Mouse (Mus musculus): ENCODE data around the gene Olfr156.
A peak's percentile ranks its signal among the peaks of the same experiment; 100 is the strongest.
"Not testable (repeated sequence)": the region's sequence is repeated elsewhere in the genome, so short reads cannot be mapped to it uniquely, and the experiment has no call there.

The Olfr156 gene

GRCm38 (mm10) chr4:43823845-43824337, at the start of gene Olfr156:
Gene Olfr156, minus strand, starts transcription at chr4:43823895.
- peak; percentile 16 for DNase-seq (ENCODE audit: low spot score)

- peak; percentile 38 for DNase-seq (ENCODE audit: low spot score)
Observed at GRCm38 (mm10) chr4:43869821-43870220, 46.1 kb upstream of the Olfr156 start.

GRCm38 (mm10) chr4:43863298-43863697, 39.6 kb upstream of the Olfr156 start:
- DNase-seq (ENCODE audit: low spot score), result no peak

- peak; percentile 16 for DNase-seq (ENCODE audit: low spot score)
Observed at GRCm38 (mm10) chr4:43860744-43861519, 37.2 kb upstream of the Olfr156 start.

DNA sequence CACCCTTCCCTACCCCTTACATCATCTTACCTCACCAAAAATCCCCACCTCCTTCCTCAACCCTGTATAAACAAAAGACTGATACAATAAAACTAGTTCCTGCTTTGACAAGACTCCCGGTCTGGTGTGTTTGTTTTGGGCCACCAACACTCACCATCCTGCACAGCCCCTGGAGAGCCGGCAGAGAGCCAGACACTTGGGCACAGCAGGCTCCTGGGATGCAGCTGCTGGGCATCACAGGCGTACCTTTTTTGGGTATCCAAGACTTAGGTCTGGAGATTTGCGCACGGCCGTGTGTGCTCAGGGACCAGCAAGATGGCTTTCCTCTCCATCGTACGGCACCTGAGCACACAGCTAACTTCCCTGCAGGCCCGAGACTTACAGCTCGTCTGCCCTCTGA, 36.2 kb upstream of the Olfr156 start:
- no peak for DNase-seq (ENCODE audit: low spot score)

GRCm38 (mm10) chr4:43854101-43854500, 30.4 kb upstream of the Olfr156 start:
- no peak for DNase-seq (ENCODE audit: low spot score)

GRCm38 (mm10) chr4:43851265-43851664, 27.6 kb upstream of the Olfr156 start, which contains the start of gene Olfr155:
Gene Olfr155, plus strand, starts transcription at chr4:43851565.
- no peak for DNase-seq (ENCODE audit: low spot score)

- no peak for DNase-seq (ENCODE audit: low spot score)
Observed at GRCm38 (mm10) chr4:43840101-43840500, 16.4 kb upstream of the Olfr156 start, which contains the start of gene Olfr157. Gene Olfr157, minus strand, starts transcription at chr4:43840201.

GRCm38 (mm10) chr4:43838326-43838725, 14.6 kb upstream of the Olfr156 start:
- no peak for DNase-seq (ENCODE audit: low spot score)

GRCm38 (mm10) chr4:43834749-43835148, 11.1 kb upstream of the Olfr156 start:
- no peak for DNase-seq (ENCODE audit: low spot score)

DNA sequence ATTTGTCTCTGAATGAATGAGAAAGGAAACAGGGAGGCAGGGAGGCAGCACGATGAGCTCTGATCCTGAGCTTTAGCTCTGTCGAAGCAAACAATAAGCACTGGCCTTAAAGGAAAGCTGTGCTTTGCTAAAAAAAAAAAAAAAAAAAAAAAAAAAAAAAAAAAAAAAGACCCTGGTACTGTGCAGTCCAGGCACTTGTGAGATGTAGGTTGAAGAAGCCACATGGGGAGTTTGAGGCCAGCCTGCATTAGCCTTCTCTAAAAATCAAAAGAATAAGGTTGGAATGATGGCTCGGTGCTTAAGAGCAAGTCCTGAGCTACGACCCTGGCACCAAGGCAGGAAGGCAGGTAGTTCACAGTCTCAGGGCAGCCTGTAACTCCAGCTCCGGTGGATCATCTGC, 10.1 kb upstream of the Olfr156 start:
- DNase-seq (ENCODE audit: low spot score), result no peak

DNA sequence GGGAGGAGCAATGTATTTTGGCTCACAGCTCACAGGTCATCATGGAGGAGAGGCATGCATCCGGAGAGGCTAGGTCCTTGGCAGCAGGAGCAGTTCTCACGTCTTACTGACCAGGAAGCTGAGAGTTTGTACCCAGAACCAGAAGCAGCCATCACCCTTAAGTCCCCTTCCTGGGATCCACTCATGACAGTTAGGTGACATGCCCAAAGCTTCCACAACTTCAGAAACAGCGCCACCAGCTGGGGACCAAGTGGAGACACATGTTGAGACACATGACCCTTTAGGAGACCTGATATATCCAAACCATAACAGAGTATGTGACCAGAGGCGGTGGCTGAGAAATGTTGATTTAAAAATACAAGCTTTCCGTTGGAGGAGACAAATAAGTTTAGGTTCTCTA, 8.3 kb upstream of the Olfr156 start:
- DNase-seq (ENCODE audit: low spot score), result no peak

GRCm38 (mm10) chr4:43828806-43829205, 5.1 kb upstream of the Olfr156 start:
- no peak for DNase-seq (ENCODE audit: low spot score)

GRCm38 (mm10) chr4:43822896-43823550, 672 bp downstream of the Olfr156 start:
- no peak for DNase-seq (ENCODE audit: low spot score)

DNA sequence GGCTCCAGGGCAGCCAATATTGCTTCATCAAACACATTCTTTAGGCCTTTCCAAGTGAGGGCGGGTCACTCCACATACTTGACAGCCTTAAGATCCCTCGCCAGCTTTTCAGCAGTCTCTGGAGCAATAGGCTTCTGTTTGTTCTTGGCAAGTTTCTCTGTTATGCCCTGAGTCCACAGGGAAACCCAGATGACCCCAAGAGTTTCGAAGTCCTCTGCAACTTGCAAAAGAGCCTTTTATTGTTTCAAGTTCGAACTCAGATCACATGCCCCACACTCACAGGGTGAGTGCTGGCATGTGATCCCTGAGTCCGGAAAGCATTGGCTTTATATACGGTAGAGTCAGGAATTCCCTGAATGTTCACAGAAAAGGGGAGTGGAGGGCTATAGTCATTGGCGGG, 24.8 kb downstream of the Olfr156 start:
- no peak for DNase-seq (ENCODE audit: low spot score)

GRCm38 (mm10) chr4:43795844-43796243, 27.9 kb downstream of the Olfr156 start:
- not testable (repeated sequence) for DNase-seq (ENCODE audit: low spot score)

- no peak for DNase-seq (ENCODE audit: low spot score)
Observed at GRCm38 (mm10) chr4:43795296-43795695, 28.4 kb downstream of the Olfr156 start.

DNA sequence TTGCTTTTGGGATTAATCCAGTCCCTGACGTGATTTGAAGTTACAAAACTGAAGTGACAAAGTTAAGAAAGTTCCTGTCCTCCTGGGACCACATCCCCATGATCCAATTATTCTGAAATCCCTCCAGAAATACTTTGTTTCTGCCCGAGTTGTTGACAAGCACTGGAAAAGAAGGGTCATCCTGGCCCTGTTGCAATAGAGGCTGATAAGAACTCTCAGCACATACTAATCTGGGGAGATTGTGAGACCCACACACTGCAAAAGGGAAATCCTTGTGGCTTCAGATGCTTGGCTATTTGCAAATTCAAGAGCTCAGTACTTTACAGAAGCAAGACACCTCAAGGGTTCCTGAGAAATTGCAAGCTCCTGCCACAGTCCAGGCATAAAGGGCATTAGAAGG, 51.4 kb downstream of the Olfr156 start:
- no peak for DNase-seq (ENCODE audit: low spot score)

DNA sequence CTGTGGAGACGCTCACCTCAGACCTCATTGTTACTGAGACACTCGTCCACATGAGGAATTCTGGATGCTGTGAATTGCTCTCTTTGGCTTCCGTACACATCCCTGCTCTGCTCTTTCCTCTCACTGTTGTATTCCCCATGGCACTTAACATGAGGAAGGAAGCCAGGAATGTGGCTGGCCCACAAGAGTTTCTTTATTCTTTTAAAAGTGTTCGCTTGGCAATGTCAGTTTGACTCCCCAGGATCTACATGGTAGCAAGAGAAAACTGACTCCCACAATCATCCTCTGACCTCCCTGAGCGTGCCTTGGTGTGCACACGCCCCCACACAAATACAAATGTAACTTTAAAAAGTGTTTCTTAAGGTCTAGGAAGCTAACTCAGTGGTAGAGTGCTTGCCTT, 52.1 kb downstream of the Olfr156 start:
- DNase-seq (ENCODE audit: low spot score), result no peak

DNA sequence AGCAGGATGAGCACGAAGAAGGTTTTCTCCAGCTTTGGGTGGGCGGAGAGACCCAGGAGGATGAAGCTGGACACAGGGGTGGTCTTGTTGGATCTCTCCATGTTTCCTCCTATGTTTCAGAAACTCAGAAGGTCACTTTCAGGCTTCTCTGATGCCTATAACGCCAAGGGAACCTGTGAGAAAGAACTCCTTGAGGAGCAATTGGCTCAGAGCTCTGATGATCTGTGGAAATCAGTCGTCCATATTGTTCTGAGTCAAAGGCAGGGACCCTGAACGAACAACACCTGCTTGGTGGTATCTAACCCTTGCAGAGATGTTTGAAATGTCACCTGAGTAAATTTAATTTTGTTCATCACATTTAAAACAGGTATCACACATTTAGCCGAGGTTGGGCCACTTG, 52.8 kb downstream of the Olfr156 start, which contains the start of gene Olfr159:
TSS of gene Olfr159 (minus strand) at position 101 of the 400 bp plus-strand sequence.
- no peak for DNase-seq (ENCODE audit: low spot score)
